Mouse (Mus musculus) lung, postnatal 0 days (tissue): ENCODE results near the gene Ccdc127.

ENCODE experiments used
- CTCF ChIP-seq: IDR thresholded peaks from 2 replicates; pipeline ENCODE4 v1.5.1; 2016; ENCODE audit warnings: antibody characterized with exemption, mild to moderate bottlenecking
- EP300 ChIP-seq: IDR thresholded peaks from 2 replicates; pipeline ENCODE4 v1.6.1; 2016; ENCODE audit warnings: antibody characterized with exemption, mild to moderate bottlenecking, control low read depth

- TF ChIP-seq CTCF, result no peak
- no peak for TF ChIP-seq EP300
Measured at GRCm38 (mm10) chr13:74362218-74362617, 12.1 kb downstream of the Ccdc127 start.
